Mouse (Mus musculus): Measurements from ENCODE around the gene Dock1.

The Dock1 gene

DNA sequence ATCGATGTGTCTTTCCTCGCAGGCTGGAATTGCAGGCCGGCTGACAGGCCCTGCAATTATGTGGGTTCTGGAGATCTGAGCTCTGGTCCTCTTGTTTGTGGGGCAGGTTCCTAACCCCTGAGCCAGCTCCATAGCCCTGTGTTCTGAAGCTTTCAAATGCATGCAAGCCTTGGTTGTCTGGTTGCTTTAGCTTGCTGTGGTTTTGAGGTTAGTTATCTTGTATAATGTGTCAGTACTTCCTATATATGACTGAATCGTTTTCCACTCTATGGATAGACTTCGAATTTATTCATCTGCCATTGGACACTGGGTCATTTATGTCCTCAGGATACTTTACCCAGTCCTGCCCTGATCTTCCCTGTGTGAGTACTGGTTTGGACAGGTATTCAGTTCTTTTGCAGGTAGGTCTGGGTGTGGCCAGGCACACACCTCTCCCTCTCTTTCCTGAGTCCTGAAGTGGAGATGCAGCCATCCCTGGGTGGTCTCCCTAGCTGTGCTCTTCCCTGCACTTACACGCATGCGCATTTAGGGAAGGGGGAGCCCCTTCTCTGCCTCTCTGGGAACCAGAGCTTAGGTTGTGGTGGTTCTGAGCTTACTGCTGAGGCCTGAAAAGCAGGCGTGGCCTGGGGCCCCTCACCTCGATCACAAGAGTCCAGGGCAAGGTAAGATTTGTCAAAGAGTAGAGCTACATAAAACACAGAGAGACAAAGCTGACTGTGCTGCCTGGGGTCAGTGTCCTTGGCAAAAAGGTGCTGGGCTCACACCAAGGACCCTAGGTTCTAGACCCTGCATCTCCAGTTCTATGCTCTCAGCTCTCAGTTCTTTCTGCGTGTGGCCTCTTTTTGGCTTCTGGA, 25.9 kb downstream of the Dock1 start:
- no peak for DNase-seq (ENCODE audit: low spot score)

DNA sequence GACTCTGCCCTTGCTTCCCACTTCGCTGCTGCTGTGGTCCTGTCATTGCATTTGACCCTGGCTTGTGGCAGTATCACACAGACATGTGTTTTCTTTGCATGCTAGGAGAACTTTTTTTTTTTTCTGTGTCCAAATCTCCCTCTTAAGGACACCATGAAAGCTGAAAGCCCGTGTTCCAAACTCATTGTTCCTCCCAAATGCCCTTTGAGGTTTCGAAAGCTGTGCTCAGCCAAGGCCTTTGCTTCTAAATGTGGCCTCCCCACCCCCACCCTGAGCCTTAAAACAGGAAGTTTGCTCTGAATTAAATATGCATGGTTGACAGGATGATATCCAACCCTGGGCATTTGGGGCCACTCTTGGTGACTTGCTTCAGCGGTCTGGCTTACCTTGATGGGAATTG, 27.0 kb downstream of the Dock1 start:
- DNase-seq (ENCODE audit: low spot score) = no peak

DNA sequence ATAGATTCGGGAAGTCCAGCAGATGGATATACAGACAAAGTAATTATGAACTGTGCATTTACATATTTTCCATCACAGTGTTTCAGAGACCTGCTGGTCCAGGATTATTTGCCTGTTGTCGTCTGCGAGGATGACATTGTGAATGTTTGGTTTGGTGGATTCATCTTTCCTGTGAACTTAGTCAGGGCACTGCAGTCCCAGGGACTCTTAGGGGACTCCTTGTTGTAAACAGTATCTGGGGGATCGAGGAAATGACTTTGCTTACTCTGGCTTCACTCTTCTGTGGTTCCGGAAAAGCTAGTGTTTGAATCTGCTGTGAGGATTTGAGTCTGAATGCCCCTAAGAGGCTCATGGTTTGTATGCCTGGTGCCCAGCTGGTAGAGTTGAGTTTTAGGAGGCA, 27.8 kb downstream of the Dock1 start:
- DNase-seq (ENCODE audit: low spot score) = no peak

DNA sequence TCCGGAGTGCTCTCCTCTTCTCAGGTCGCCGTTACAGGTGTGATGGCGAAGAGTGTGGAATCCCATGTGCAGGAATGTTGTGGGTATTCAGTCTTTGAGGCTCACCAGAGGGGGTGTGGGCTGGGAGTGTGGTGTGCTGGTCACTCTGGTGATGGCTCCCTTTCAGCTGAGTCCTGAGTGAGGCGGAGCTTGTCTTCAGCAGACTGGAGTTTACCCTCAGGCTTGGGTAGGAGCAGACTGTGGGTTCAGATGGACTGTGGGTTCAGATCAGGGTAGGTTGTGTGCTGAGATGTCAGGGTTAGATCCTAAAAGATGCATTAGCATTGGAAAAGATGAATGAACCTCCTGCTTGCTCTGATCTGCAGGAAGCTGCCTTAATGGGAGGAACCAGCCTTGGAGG, 29.5 kb downstream of the Dock1 start:
- DNase-seq (ENCODE audit: low spot score) = no peak

DNA sequence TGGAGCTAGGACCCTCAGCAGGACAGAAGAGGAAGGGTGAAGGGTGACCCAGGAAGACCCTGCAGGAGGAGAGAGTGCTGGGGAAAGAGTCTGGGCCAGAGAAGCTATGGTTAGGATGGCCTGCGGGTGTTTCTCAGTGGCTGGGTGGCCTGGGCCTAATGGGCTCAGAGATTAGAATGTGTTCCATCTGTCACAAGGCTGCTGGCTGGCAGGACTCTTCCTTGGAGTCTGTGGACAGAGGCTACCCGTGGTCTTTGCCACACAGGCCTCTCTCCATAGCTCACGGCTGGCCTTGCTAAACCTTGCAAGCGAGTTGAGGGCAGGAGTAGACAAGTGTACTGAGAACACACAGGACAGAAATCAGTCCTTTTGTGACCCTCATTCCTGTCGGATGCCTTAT, 32.0 kb downstream of the Dock1 start:
- DNase-seq (ENCODE audit: low spot score) = no peak

DNA sequence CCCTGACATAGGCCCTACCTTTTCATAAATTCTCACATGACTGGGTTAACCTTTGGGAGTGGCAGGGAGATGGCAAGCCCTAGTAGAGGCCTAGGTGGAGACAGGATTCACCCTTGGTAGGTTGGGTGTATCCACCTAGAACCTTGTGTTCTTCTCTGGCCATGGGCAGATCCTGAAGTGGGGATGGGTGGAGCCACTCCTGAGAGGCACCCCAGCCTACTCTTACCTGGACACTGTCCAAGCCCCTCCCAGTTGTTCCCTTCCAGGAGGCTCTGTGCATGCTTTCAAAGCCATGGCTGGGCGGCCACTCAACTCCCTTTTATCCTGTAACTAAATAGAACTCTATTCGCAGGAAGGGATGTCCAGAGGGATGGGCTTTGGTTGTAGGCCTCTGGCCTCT, 33.2 kb downstream of the Dock1 start:
- no peak for DNase-seq (ENCODE audit: low spot score)

DNA sequence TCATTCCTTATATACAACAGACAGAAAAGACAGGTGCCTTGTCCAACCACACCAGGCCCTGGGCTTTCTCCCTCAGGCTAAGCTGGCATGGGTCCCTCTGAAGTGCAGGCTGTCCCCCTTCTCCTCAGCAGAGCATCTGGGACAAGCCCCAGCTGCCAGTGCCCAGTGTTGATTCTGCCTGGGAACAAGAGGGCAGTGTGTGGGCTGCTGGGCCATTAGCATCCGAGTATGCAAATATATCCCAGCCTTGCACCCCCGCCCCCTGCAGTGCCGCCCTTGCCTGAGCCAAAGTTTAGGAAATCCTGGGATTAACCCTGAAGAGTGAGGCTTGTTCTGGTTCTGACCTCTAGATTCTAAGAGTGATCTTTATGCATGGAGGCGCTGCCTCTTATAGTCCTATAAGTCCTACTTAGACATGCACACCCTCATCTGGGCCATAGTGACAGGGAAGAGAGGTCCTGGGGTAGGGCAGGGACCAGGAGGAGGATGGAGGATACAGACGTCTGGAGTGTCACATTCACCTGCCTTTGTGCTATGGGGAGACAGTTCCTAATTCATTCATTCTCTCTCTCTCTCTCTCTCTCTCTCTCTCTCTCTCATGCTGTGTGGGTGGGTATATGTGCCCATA, 38.9 kb downstream of the Dock1 start:
- peak; percentile 33 for DNase-seq (ENCODE audit: low spot score)

DNA sequence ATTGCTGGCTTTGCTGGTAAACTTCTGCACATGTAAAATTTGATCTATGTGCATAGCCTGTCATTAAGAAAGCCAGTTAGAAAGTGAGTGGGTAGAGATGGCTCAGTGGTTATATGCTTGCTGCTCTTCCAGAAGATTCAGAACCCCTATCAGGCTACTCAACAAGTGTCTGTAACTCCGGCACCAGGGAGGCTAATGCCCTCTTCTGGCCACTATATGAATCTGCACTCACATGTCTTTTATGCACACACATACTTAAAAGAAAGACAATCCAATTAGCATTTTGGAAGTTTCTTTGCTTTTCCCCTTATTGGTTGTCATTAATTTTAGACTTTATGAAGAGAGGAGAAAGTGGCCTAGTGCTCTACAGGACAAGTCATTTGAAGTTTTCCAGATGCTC, 41.1 kb downstream of the Dock1 start:
- DNase-seq (ENCODE audit: low spot score) = no peak

DNA sequence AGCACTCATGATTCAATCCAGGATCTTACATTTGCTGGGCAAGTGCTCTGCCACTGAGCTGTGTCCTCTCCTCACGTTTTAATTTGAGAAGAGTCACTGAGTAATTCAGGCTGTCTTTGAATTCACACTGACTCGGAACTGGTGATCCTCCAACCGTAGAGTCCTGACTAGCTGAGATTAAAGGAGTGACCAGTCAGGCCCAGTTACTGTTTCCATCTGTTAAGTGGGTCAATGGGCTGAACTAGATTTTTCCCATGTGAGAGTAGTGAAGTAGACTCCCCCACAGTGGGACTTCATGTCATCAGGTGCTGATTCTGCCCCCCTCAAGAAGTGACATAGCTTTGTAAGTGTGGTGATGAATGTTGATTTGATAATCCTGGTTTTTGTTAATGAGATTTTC, 49.0 kb downstream of the Dock1 start:
- no peak for DNase-seq (ENCODE audit: low spot score)

DNA sequence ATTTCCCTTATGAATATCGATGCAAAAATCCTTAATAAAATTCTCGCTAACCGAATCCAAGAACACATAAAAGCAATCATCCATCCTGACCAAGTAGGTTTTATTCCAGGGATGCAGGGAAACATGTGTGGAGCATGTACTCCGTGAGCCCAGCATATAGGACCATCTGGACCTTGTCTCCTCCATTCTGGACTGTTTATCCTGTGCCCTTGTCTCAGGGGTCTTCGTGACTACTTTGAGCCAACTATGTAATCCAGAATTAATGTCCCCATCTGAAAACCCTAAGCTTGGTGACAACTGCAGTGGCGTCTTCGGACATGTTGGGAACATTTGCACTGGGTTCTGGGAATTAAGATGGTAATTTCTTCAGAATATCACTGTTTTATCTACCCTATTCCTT, 51.9 kb downstream of the Dock1 start:
- no peak for DNase-seq (ENCODE audit: low spot score)

DNA sequence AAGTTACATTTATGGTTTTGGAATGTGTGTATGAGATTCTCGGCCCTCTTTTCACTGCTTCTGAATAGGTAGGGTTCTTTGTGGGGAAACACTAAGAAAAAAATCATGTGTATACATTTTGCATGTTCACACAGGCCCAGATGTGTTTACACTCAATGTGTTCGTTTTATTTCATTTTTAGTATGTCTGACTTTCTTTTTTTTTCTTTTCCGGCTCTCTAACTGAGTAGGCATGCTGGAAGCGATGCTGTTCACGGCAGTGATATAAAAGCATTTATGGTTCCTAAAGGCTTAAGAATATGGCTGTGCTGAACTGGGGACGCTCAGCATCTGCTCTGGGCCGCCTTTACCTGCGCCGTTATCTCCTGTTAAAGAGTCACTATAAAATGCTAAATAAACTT, 52.5 kb downstream of the Dock1 start:
- no peak for DNase-seq (ENCODE audit: low spot score)

DNA sequence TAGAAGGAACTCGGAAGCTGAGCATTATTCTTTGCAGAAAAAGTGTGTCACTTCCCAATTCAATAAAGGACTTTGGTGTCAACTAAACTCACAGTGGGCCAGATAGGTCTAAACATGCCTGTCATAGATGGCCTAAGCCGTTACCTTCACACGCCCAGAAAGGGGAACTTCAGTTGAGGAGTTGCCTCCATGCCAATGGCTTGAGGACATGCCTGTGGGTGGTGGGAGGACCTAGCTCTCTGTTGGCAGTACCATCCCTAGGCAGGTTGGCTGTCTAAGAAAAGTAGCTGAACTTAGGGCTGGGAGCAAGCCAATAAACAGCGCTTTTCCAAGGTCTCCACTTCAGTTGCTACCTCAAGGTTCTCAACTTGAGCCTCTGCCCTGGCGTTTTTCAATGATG, 53.1 kb downstream of the Dock1 start:
- DNase-seq (ENCODE audit: low spot score) = no peak

DNA sequence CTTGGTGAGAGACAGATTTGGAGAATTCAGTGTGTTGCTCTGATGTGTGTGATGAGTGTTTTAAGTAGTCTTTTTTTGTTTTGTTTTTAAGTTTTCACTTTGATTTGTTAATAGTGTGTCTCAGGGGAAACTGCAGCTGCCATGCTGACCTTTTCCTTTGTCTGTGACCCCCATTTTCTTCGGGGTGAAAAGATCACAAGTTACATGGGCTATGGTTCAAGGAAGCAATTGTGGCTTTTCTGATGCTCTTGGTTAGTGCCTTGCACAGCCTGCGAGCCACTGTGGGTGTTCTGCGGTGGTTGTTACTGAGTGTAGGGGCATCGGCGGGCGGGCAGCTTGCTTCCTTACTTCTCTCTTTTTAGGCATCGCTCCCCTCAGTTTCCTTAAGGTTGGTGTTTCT, 54.4 kb downstream of the Dock1 start:
- DNase-seq (ENCODE audit: low spot score) = no peak

DNA sequence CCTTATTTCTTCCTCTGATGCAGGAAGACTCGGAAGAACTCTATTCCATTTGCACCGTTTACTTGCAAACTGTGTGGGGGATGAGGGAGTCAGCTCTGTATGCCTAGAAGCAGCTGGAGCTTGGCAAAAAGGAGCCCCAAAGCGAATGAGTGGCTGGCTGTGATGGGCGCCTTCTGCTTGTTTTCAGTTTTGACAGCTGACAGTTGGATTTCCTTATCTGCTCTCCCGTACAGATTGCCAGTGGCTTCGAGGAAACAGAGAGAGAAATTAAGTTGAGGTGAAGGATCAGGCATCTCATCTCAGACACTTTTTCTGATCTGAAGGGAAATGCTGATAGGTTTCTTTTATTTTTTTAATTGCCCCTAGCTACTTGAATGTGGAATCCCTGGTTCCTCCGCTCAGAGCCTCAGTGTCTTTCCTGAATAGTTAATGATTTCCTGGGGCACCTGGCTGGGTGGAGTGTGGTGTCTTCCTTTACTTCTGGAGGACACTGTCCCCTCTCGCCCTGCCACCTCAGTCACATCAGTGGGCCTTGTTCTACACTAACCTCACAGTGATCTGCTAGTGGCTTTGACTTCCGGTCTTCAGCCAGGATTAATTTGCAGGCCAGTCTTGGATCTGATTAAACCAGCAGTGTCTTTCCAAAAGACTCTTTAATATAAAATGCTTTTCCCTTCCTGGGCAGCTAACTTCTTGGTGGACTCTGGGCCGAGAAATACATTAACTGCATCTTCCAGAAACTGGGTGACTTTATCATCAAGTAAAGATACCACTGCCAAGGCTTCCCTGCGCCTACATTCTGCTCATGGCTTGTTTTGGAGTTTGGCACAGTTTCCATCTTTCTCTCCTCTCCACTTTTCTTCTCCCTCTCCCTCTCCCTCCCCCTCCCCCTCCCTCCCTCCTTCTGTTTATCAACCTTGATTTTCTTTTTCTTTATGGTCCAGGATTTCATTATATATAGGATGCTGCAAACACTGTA, 55.4 kb downstream of the Dock1 start:
- DNase-seq (ENCODE audit: low spot score) = peak; percentile 42

DNA sequence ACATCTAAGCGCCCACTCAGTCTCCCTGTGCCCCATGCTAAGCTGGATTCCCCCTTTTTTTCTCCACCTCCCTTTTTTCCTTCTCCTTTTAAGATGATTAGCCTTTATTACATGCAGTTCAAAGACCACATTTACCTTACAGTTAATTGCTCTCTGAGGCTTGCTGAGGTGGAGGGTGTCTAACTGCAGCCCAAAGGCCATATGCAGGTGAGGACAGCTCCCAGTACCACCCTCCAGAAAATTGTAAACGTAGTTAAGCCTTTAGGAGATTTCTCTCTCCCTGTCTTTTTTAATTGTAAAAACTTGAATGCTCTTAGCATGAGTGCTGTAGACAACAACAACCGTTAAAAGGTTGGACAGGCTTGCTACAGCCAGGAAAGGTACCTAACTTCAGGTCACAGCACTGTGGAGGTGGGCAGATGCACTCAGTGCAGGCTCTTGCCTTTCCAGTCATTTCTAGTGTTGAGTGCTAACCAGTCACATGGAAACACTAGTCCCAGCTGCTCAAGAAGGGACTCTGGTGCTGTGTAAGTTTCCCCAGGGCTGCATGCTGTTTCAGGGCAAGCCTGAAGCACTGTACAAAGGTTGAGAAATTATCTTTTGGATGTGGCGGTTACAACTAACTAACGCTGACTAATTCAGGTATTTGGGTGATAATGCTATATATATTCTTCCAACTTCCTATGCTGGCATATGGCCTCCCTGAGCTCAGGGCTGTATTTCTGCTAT, 56.2 kb downstream of the Dock1 start:
- no peak for DNase-seq (ENCODE audit: low spot score)

DNA sequence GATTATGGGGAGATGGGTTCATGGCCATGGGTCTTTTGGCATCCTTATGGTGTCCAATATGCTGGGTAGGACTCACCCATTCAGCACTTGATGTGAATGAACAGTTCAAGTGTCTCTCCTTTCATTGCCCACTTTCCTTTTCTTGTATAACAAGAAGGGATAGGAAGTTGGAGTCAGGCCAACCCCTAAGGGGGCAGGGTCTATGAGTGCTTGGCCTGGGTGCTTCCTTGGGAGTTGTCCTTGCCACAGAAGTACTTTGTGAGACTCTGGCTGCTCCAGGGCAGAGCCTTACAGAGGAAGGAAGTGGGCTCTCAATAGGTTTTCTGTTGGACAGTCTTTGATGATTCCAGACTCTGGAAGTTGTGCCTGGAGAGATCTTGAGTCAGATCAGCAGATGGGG, 58.9 kb downstream of the Dock1 start:
- DNase-seq (ENCODE audit: low spot score) = no peak

DNA sequence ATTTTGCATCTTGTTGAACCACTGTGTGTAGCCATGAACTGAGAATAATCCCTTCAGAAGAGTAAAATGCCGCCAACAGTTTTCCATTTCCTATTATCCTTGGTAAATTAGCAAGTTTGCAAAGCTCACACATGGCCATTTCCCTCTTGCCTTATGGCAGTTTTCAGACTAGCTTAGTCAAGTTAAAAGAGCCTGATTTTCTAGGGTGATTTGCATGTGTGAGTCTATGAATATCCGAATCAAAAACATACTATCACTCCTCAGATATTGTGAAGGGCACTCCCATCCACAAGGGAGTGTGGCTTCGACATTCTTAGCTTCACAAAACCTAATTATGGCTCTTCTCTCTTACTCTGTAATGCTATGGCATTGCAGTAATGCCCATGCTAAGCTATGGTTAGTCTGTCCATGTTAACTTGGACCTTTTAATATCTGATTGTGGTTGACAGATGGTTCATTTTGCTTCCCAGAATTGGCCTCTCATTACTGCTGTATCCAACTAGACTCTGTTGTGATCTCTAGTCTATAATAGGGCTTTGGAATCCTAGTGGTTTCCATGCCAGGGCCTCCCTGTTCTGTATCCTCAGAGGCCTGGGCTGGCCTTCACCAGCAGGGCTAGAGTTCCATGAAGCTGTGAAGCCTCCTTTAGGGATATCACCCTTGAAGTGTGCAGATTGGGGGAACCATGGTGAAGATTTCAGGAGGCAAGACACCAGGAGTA, 60.1 kb downstream of the Dock1 start:
- DNase-seq (ENCODE audit: low spot score) = no peak

DNA sequence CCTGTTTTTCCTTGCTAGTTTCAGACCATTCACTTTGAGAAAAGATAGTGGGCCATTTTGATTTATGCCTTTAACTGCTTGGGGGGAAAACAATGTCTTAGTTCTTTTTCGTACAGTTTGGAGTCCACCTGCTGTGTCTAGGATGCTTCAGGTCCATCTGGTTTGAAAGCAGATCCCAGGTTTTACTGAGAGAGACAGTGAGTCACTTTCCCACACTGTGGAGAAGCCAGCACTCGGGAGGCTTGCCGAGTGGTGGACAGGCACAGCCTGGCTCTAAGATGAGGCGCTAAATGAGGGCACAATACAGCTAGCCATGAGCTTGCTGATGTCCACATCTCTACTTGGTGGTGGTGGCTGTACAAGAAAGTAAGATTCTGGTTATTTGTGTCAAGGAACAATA, 76.6 kb downstream of the Dock1 start:
- DNase-seq (ENCODE audit: low spot score) = no peak

DNA sequence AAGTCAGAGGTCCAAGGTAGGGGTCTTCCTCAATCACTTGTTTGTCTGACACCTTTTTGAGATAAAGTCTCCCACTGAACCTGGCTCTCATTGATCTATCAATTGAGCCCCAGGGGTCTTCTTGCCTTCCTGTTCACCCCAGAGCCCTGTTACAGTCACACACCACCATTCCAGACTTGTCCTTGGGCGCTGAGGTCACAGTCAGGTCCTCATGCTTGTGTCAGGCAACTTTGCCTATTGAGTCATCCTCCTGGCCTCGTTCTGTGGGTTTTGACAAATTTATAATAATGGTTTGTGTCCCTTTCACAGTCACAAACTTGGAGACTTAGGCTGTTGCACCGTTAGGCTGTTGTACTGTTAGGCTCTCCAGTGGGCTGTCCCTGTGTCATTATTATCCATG, 77.9 kb downstream of the Dock1 start:
- no peak for DNase-seq (ENCODE audit: low spot score)

DNA sequence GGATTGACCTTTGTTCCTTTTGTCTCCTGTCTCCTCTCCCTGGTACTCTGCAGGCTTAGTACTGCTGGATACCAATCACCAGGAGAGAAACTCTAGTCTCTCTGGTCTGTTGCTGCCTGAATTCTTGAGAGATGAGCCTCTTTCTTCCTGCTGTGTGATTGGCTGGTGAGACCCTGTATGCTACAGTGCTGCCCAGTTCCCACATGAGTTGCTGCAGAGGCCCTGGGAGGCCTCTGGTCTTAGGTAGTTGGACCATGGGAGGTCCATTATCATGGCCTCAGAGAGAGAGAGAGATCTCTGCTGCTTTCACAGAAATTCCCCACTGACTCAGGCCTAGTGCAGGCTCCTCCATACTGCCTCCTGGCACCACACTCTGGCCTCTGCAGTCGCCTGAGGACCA, 79.2 kb downstream of the Dock1 start:
- DNase-seq (ENCODE audit: low spot score) = no peak

DNA sequence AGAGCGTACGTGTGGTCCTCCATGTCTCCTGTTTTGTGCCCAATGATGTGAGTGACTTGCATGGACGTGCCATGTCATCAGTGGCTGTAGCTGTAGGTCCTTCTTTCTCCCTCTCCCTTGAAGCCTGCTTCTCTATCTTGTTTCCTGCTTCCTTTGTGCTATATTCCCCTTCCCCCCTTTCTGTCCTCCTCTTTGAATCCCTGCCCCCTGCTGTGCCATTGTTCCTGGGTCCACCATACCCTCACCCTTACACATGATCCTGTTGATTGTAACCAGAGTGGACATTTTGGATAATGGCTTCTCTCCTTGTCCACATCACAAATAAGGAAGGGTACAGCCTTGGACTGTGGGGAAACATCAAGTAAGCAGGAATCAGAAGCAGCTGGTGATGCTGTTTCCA, 81.0 kb downstream of the Dock1 start:
- DNase-seq (ENCODE audit: low spot score) = no peak

Measured in layer of hippocampus, adult 9-10 months (tissue).